Mouse (Mus musculus) heart, adult 2 months (tissue): ENCODE results near the gene Cc2d2b. TPM values are rescaled to one million over a fixed set of nuclear protein-coding genes. Genes with fewer than 3 reads are reported as not detected.

Experiments used
- DNase-seq, 2 experiments: peaks; one replicate each; pipeline ENCODE4 v3.0.0; 2021
- H3K27ac ChIP-seq: fragments of 200-600 bp; 2 replicates; pipeline ENCODE4 v1.8.1; 2022
- H3K27me3 ChIP-seq: fragments of 200-500 bp; 2 replicates; pipeline ENCODE4 v1.6.1; 2012; ENCODE audit warnings: mild to moderate bottlenecking, low read length, inconsistent platforms, mixed read lengths; ENCODE audit not compliant: control insufficient read depth, insufficient read depth
- H3K36me3 ChIP-seq: fragments of 200-500 bp; 2 replicates; pipeline ENCODE4 v1.6.1; 2012; ENCODE audit warnings: low read length, inconsistent platforms; ENCODE audit not compliant: control insufficient read depth, insufficient read depth
- H3K4me1 ChIP-seq: fragments of 200-500 bp; 2 replicates; pipeline ENCODE4 v1.6.1; 2011; ENCODE audit warnings: low read length; ENCODE audit not compliant: control insufficient read depth, insufficient read depth
- H3K4me3 ChIP-seq: fragments of 200-600 bp; 2 replicates; pipeline ENCODE4 v1.8.1; 2022
- H3K79me2 ChIP-seq: fragments of 200-500 bp; replicated peaks from 2 replicates; pipeline ENCODE4 v1.6.1; 2012; ENCODE audit warnings: mild to moderate bottlenecking, inconsistent platforms, low read length, moderate library complexity, mixed read lengths; ENCODE audit not compliant: control insufficient read depth, insufficient read depth
- H3K9ac ChIP-seq: fragments of 200-500 bp; 2 replicates; pipeline ENCODE4 v1.6.1; 2012; ENCODE audit warnings: low read depth, mild to moderate bottlenecking, control low read depth, inconsistent platforms, low read length, mixed read lengths
- CTCF ChIP-seq: fragments of 200-600 bp; IDR thresholded peaks from 2 replicates; pipeline ENCODE4 v1.8.1; 2022; ENCODE audit warnings: antibody characterized with exemption, mild to moderate bottlenecking, moderate library complexity
- EP300 ChIP-seq: fragments of 200-500 bp; IDR thresholded peaks from 2 replicates; pipeline ENCODE4 v1.6.1; 2011; ENCODE audit warnings: low read depth, low read length, control low read depth; ENCODE audit not compliant: insufficient read depth
- POLR2A ChIP-seq: fragments of 200-500 bp; IDR thresholded peaks from 2 replicates; pipeline ENCODE4 v1.6.1; 2011; ENCODE audit warnings: mild to moderate bottlenecking, low read depth, low read length, control low read depth; ENCODE audit not compliant: insufficient read depth
- WGBS: fragments of 180-500 bp; shearing (Covaris S2); methylation state at CpG from one replicate; pipeline ENCODE4 v1.1.7; 2018; 5-methylcytosine and 5-hydroxymethylcytosine counted together
- intact Hi-C: fragments of 180-260 bp; cut with DNase I; formaldehyde crosslinking; loops from one replicate; pipeline ENCODE4 v1.15.1; 2025
- polyA plus RNA-seq: library from polyadenylated mRNA; depleted of rRNA; stranded (reverse); fragments of >200 nt; gene quantifications from 2 replicates; pipeline ENCODE4 v1.2.3, GENCODE M21; 2012
- total RNA-seq, 2 experiments: library from RNA; stranded (reverse); gene quantifications; 2 replicates each; pipeline ENCODE4 v1.2.3; 2021

Gene Cc2d2b
- total and polyA plus RNA-seq, 3 experiments = not detected

GRCm38 (mm10) chr19:40841593-40841992 lies 93.0 kb downstream of the Cc2d2b start:
- Histone ChIP-seq H3K79me2 (no peaks in the 10 kb centered on the region), H3K27me3 (no peaks in the 10 kb centered on the region), H3K4me1 (peaks cover 1% of the 10 kb centered on the region; the same call in 1 of the 2 replicates), H3K4me3 (no peak overlapping the region), H3K36me3 (peaks cover 10% of the 10 kb centered on the region), H3K27ac (no peak overlapping the region), H3K9ac (no peak overlapping the region)
- DNase-seq = no peak
- WGBS = 53% methylated on average over 13 of the region's 13 CpGs
- TF ChIP-seq EP300 = no peak
- TF ChIP-seq CTCF = no peak
- no peak for TF ChIP-seq POLR2A
- intact Hi-C loops = no loop called here

GRCm38 (mm10) chr19:40844731-40845130 lies 96.2 kb downstream of the Cc2d2b start:
- Histone ChIP-seq H3K27ac (no peak overlapping the region), H3K36me3 (peaks cover 7% of the 10 kb centered on the region), H3K27me3 (no peaks in the 10 kb centered on the region), H3K79me2 (no peaks in the 10 kb centered on the region), H3K4me1 (peaks cover 1% of the 10 kb centered on the region; the same call in 1 of the 2 replicates), H3K9ac (no peak overlapping the region), H3K4me3 (no peak overlapping the region)
- intact Hi-C loops = no loop called here
- WGBS = 89% methylated on average over 13 of the region's 13 CpGs
- no peak for DNase-seq
- no peak for TF ChIP-seq EP300

GRCm38 (mm10) chr19:40849391-40849790 lies 100.8 kb downstream of the Cc2d2b start:
- Histone ChIP-seq H3K36me3 (no peaks in the 10 kb centered on the region), H3K27ac (no peak overlapping the region), H3K79me2 (no peaks in the 10 kb centered on the region), H3K27me3 (no peaks in the 10 kb centered on the region), H3K9ac (no peak overlapping the region), H3K4me3 (no peak overlapping the region), H3K4me1 (no peaks in the 10 kb centered on the region)
- TF ChIP-seq CTCF (no peak), POLR2A (no peak), EP300 (no peak)
- 84% methylated on average over 12 of the region's 12 CpGs for WGBS
- DNase-seq = no peak
- intact Hi-C loops = no loop called here

DNA sequence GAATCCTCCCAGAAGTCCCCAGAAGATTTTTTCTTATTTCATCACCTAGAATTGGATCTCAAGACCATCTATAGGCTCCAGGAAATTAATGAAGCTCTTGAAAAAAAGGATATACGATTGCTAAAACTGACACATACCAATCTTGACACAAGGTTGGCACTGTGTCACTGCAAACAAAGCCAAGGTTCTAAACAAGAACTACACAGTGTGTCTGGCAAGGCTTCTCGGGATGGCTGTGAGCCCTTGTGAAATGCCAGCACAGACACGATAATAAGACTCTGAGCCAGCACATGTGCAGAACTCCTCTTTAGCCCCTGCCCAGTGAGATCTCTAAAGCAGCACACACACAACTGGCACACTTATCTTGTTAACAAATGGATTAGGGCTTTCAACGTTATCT lies 111.0 kb downstream of the Cc2d2b start:
- no peak for TF ChIP-seq POLR2A
- TF ChIP-seq EP300 = 0 out of 2 replicates have a peak, but pooled peaks have one; percentile 20
- peaks cover 2% of the 10 kb centered on the region for H3K4me1 ChIP-seq
- 11% methylated on average over 4 of the region's 4 CpGs for WGBS
- H3K27ac ChIP-seq = peak overlapping the region; percentile 10; the same call in 1 of the 2 replicates
- H3K36me3 ChIP-seq = no peaks in the 10 kb centered on the region
- H3K4me3 ChIP-seq = no peak overlapping the region
- peaks cover 2% of the 10 kb centered on the region; the same call in 1 of the 2 replicates for H3K27me3 ChIP-seq
- no peak overlapping the region for H3K9ac ChIP-seq
- intact Hi-C loops = no loop called here
- no peaks in the 10 kb centered on the region for H3K79me2 ChIP-seq
- peak; percentile 29 to 63 for DNase-seq

GRCm38 (mm10) chr19:40868284-40868683 lies 119.7 kb downstream of the Cc2d2b start:
- H3K4me3 ChIP-seq = no peak overlapping the region
- no peak for DNase-seq
- no peak for TF ChIP-seq POLR2A
- no peak for TF ChIP-seq CTCF
- TF ChIP-seq EP300 = no peak

GRCm38 (mm10) chr19:40869425-40870105 lies 121.0 kb downstream of the Cc2d2b start:
- no peaks in the 10 kb centered on the region for H3K79me2 ChIP-seq
- no peak overlapping the region for H3K27ac ChIP-seq
- no peak overlapping the region for H3K9ac ChIP-seq
- no peaks in the 10 kb centered on the region for H3K27me3 ChIP-seq
- no peak overlapping the region for H3K4me3 ChIP-seq
- H3K36me3 ChIP-seq = no peaks in the 10 kb centered on the region
- 81% methylated on average over 3 of the region's 3 CpGs for WGBS
- no peak for DNase-seq
- intact Hi-C loops = no loop called here
- H3K4me1 ChIP-seq = no peaks in the 10 kb centered on the region
- TF ChIP-seq EP300 (no peak), CTCF (no peak), POLR2A (no peak)

More at GRCm38 (mm10) chr19:40868284-40868683, 119.7 kb downstream of the Cc2d2b start:
- Histone ChIP-seq H3K9ac (no peak overlapping the region), H3K79me2 (no peaks in the 10 kb centered on the region), H3K36me3 (no peaks in the 10 kb centered on the region), H3K27ac (no peak overlapping the region), H3K4me1 (no peaks in the 10 kb centered on the region), H3K27me3 (0 out of 2 replicates have a peak, but pooled peaks cover 2% of the 10 kb centered on the region)
- intact Hi-C loops = no loop called here
- 33% methylated on average over 5 of the region's 5 CpGs for WGBS
